Mouse (Mus musculus): ENCODE data around the gene Hdgf.

The Hdgf gene

DNA sequence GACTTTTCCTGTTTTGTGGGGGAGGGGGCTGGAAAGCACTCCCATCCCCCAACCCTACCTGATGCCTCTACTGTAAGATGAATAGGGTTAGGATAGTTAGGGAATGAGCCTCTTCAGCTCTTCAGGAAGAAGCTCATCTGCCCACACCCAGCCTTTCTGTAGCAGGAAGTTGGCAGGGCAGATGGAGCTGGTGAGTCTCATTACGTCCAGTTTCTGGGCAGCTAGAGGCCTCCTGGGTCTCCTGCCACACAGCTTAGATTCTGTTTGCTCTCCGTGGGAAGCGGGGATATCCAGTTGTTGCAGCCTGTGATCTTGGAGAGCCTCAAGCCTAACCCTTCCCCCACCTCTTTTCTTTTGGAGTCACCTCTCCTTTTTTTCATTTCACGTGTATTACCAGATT lies 3.8 kb downstream of the Hdgf start:
- DNase-seq (ENCODE audit: low spot score): no peak

DNA sequence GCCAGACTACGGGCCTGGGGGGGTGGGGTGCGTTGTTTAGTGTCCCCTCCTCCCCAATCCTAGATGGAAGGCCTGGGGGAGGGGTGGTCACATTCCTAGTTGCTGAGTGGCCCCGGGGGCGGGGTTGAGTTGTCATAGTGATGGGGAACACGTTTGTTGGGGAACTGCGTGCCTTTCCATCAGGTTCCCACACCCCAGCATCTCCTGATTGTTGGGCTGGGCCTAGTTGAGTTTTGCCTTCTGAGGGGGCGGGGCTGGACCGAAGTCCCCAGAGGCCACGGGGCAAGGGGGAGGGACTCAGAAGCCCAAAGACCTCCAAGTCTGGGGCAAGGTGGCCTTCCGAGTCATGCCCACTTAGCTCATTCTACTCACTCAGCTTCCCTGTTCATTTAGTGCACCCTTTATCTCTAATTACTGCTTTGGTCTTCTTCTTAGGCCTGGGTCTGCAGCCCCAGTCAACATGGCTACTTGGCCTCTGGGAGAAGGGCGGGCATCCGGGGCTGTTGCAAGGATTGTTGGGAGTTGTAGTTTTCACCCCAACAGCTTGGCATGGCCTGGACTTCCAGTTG lies 4.5 kb downstream of the Hdgf start:
- peak; percentile 80 for DNase-seq (ENCODE audit: low spot score)

DNA sequence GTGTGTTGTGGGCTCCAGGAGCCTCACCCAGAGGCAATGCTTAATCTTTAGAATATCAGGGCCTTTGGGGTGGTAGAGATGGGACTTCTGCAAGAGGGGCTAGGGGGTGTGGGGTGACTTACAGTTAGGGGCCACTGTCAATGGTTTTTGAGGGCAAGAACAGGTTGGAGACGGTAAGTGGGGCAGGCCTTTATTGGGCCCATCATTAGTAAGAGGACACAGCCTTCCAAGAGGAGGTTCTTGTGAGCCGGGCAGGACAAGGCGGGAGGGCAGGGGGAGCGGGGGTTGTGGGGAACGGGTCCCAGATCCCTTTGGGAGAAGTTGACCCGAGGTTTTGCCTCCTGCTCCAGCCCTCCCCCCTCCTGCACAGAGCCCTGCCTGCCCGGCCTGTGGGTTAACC lies 7.4 kb downstream of the Hdgf start:
- DNase-seq (ENCODE audit: low spot score): no peak

DNA sequence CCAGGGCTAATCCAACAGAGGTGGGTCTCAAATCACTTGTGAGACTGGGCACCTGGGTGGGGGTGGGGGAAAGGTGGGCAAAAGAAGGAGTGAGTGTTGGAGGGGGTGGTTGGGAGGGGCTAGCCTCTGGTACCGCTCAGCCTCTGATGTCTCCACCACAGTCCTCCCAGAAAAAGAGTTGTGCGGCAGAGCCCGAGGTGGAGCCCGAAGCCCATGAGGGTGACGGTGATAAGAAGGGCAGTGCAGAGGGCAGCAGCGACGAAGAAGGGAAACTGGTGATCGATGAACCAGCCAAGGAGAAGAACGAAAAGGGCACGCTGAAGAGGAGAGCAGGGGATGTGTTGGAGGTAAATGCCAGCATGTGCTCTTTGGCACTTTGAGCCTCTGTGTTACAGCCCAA lies 7.8 kb downstream of the Hdgf start:
- no peak for DNase-seq (ENCODE audit: low spot score)

DNA sequence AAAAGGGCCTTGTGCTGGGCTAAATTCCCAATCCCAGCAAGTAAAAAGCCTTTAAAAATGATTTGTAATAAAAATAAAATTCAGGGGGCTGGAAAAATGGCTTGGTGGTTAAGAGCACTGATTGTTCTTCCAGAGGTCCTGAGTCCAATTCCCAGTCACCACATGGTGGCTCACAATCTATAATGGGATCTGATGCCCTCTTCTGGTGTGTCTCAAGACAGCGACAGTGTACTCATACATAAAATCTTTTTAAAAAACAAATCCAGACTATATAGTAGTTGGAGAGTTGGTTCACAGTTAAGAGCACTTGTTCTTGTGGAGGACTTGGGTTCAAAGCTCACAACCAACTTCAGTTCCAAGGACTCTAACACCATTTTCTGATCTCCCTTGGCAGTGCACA lies 10.9 kb downstream of the Hdgf start:
- DNase-seq (ENCODE audit: low spot score): no peak

DNA sequence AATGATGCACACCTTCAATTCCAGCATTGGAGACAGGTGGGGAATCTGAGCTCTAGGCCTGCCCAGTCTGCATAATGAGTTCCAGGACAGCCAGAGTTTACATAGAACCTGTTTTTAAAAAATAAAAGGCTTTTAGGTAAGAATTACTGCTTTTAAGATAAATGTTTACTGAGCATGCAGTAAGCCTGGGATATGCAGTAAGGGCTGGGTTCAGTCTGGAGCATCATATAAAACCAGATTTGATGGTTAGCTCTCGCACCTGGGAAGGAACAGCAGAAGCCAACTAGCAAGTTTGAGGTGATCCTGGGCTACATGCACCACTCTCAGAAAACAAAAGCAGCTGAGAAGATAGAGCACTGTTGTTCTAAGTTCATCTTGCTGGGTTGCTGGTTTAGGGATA lies 12.4 kb downstream of the Hdgf start:
- no peak for DNase-seq (ENCODE audit: low spot score)

DNA sequence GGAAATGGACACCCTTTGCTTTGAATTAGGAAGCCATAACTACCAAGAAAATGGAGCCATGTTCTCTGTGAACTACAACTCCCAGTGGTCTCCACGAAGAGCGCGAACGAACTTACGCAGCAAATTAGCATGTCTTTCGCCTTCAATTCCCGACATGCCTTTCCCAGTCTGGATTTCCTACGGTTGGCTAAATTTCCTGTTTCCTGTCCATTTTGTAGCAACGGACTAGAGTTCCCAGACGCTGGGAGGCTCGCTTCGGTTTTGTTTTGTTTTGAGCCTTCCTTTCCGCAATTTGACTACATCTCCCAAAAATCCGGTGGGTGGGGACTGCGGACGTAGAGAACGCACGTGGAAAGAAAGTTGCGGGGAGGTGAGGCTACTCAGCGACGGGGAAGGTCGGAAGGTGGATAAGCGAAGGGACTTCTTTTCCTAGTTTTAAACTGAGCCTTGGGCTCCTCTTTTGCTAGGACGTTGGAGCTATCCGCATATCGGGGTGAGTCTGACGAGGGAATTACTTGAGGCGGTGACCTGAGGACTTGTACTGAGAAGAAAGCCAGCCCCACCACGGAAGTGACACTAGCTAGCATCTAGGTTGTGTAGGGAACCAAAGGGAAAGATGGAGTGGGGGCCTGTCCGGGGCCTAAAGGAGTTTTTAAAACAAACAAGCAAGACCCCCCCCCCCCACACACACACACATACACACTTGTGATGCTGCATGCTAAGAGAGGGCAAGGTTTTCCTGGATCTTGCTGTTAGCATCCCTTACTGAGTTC lies 13.4 kb downstream of the Hdgf start, which contains the start of gene Mrpl24:
Mrpl24 (plus strand) TSS at position 171 of the 773 bp plus-strand sequence.
- DNase-seq (ENCODE audit: low spot score): peak; percentile 87

DNA sequence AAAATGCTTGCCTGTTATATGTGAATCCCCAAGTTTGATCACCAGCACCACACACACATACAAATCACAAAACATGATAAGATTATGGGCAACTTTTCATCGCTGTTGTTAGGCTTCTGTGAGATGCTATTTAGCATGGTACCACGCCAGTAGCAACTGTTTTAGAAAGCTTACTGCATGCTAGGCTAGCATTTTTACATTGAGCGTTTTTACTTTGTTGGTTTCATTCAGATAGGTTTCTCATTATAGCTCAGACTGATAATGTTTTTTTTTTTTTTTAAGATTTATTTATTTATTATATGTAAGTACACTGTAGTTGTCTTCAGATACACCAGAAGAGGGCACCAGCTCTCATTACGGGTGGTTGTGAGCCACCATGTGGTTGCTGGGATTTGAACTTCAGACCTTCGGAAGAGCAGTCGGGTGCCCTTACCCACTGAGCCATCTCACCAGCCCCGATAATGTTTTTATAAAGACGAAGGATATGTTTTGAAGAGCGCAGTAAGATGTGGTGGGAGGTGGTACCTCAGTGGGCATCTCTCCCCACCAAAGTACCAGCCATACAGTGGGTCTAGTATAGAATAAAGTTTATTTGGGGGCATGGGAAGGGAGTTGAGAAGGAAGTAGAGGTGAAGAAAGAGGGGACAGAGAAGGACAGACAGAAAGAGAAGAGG lies 14.3 kb downstream of the Hdgf start:
- no peak for DNase-seq (ENCODE audit: low spot score)

DNA sequence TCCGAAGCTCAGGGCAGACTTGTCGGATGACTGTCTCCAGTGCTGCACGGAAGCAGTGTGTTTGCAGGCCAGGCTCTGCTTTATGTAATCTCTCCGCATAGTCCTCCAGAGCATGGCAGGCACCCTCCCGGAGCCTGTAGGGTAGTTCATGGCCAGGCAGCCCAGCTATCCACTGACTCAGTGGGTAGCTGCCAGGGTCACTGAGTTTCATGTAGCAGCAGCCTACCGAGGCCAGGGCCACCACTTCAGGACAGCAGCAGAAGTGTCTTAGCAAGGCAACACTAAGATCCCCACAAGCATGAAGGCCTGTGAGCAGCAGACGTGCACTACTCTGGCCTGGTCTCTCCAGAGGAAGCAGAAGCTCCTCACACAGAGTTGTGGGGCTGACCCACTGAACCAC lies 18.9 kb downstream of the Hdgf start:
- no peak for DNase-seq (ENCODE audit: low spot score)

DNA sequence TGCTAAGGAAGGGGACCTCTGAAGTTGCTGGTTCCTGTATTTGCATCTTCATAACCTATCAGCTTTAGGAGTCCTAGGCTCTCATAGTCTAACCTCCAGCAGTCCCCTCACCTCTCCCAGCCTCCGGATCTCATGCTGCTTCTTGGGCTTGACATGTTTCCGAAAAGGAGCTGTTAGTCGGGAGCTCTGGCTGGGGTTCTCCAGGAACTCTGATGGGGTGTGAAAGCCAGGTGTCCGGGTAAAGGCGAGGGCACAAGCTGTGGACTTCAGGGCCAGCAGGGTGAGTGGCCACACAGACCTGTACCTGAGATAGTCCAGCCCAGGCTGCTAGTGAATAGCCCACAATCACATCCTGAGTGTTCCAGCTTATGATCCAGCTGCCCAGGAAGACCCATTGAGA lies 21.3 kb downstream of the Hdgf start:
- no peak for DNase-seq (ENCODE audit: low spot score)

DNA sequence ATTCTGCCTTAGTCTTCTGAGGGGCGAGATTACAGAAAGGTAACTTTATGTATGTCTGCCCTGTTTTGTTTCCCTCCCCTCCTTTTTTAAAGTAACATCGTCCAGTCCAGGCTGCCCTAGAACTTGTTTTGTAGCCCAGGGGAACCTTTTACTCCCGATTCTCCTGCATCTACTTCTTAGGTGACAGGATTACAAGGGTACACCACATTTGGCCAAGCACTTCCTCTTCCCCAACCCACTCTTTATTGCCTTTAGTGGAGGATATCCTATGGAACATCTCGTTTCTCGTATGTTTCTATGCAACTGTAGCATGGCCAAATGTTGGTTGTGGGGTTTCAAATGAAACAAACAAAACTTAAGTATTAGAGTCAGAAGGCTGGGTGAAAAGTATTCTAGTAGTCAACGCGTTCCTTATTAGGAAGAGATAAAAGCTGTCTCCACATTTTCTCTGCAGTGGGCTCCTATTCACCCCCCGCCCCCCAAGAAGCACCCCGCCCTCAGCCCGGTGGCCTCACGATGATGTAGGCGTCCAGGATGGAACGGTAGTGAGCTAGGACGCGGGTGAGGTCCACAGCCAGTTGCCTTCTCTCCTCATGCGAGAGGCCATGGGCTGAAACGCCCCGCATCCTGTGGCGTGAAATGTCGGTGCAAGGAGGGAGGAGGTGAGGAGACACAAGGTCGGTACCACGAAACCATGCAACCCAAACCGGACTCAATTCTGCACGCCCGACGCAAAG lies 23.4 kb downstream of the Hdgf start:
- DNase-seq (ENCODE audit: low spot score): no peak

DNA sequence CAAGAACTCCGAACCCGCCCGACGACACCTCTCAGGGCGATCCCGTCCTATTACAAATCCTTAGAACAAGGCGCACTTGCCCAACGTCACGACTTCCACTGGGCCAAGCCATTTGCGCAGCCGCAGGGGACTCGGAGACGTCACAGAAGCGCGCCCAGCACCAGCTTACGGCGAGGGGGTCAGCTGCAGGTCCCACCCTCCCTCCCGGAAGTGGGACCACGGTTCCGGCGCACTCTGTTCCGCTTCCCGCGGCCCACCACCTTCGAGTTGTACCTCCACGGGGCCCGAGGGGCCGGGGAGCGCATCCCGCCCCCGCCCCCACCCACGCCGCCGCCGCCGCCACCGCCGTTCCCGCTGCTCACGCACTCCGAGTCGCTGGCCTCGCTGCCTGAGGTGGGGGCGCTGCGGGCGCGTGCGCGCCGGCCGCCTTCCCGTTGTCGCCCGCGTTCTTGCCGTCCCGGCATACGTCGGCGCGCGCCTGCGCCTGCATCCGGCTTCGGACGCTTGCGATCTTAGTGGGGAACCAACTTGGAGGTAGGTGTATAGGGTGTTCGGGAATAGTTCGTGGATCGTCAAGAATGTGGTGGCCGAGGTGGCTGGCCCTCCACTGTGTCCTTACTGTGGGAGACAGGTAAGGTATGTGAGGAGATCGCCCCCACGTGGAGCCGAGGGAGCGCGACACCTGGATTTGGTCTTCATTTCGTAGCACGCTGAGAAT lies 24.1 kb downstream of the Hdgf start, which contains the start of the genes Isg20l2 and Rrnad1:
Isg20l2 (plus strand) TSS at position 237 of the 718 bp plus-strand sequence.
Rrnad1 (minus strand) TSS at position 640 of the 718 bp plus-strand sequence.
- DNase-seq (ENCODE audit: low spot score): peak; percentile 98

DNA sequence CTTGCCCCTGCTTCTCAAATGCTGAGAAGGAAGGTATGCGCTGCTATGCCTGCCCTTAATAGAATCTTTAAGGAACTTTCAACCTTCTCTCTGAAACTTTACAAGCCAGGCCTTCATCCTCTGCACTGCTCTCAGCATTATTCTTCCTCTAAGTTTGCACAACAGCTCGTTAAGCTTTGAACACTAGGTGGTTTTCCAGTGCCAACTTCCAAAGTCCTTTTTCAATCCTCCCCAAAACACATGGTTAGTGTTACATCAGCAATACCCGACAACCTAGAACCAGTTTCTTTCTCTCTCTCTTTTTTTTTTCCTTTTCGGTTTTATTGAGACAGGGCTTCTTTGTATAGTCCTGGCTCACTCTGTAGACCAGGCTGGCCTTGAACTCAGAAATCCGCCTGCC lies 27.9 kb downstream of the Hdgf start:
- no peak for DNase-seq (ENCODE audit: low spot score)

DNA sequence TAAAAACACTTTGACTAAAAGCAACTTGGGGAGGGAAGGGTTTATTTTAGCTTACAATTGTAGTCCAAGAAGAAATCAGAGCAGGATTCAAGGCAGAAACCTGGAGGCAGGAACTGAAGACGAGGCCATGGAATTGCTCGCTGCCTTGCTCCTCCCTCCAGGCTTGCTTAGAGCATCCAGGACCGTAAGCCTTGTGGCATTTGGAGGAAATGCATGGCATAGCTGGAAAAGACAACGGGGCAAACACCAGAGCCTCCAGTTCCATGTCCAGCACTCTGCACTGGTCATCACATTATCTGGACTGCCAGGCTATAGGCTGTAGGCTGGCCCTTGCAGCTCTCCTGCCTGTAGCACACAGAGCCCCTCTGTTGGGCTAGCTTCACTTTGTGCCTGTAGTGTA lies 28.4 kb downstream of the Hdgf start:
- no peak for DNase-seq (ENCODE audit: low spot score)

DNA sequence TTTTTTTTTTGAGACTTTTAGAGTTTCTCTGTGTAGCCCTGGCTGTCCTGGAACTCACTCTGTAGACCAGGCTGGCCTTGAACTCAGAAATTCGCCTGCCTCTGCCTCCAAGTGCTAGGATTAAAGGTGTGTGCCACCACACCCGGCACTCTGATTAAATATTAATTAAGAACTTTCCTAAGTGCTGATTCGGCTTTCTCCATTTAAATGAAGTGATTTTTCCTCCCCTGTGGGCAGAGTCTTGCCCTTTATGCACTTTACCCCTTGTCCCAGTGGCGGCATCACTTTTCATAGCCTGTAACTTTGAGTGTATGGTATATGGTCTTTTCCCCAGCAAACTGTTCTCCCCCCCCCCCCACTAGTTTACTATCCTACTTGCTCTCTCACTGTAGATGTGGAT lies 29.1 kb downstream of the Hdgf start:
- DNase-seq (ENCODE audit: low spot score): no peak

DNA sequence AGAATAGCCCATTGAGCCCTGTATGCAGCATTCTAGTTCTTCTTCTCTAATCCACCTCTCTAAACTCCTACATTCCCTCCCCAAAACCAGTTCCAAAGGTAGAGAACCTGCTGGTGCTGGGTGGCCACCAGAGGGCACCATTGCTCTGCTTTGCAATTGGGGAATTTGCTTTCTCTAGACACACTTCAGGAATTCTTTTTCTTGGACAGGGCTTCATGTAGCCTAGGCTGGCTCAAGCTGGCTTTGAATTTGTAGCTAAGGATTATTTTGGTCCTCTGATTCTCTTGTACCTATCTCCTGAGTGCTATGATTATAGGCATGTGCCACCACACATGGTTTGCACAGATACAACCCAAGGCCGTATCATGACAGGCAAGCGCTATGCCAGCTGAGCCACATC lies 29.7 kb downstream of the Hdgf start:
- DNase-seq (ENCODE audit: low spot score): no peak

DNA sequence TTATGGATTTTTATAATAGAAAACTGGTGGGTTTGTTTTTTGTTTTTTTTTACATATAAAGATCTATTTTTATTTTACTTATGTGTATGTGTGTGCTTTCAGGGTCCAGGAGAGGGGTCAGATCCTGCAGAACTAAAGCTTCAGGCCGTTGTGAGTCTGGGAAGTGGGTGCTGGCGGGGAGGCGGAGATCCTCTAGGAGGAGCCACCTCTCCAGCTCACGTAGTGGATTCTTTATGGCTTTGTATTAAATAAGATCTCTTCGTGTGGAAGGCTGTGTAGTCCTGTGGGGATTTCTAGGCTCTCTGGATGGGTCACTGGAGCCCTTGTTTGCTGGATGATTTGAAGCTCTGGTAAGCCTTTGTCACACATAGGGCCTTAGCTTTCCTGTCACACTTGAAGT lies 34.5 kb downstream of the Hdgf start:
- no peak for DNase-seq (ENCODE audit: low spot score)

DNA sequence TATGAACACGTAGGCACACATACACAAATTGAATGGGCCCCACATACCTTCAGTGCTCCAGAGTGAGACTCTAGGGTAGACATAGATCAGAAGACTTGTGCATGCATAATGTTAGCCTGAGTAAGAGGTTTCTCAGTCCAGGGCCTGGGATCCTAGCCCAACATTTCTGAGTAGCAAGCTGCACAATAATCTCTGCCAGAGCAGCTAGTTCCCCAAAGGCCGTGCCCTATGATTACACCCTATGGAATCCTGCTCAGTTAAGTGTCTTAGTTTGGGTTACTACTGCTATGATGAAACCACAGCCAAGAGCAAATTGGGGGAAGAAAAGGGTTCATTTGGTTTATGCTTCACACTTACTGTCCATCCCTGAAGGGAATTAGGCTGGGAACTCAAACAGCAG lies 36.4 kb downstream of the Hdgf start:
- no peak for DNase-seq (ENCODE audit: low spot score)

DNA sequence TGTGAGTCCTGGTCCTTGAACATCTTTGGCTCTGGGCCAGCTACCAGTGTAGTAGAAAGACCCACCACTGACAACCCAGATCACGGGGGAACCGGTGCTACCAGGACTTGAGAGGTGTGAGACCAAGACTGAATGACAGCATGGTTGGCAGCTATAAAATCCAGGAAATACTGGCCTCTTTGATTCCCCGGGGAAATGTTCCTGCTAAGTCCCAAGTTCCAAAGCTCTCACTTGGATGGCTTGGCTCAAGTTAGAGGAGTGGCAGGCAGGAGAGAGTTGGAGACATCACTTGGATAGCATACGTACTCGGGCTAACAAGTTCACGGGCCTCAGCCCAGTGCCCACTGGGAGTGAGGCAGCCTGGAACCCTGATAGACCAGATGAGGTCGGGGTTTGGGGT lies 37.5 kb downstream of the Hdgf start:
- no peak for DNase-seq (ENCODE audit: low spot score)

DNA sequence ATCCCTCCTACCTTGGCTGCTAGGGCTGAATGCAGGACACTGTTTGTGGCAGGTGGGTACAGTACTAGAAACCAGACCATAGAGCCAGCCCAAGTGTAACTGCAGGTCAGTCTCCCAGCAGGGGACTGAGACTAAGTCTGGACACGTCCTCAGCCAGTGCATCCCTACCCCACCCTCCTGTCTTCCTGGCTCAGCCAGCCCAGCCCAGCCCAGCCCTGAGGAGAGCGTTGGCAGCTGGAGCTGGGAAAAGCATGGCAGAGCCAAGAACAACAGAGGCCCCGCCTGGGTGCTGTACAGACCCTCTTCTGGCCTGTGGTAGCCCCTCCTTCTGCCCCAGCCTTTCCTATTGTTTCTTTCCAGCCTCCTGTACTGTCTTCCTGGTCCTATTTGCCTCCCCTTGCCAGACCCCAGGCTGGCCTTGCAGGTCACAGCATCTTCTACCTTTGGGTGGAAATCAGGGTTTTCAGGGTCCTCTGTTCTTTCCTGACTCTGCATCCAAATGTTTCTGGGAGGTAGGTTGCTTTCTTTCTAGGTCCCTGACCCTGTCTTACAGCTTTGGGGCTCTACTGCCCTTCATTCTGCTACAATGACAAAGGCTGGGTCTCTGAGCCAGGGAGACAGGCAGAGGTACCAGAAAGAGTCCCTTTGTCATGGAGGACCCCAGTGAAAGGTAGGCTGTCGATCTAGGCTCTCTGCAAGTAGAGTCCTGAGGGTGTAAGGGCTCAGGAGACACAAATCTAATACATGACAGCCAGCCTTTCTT lies 38.9 kb downstream of the Hdgf start:
- DNase-seq (ENCODE audit: low spot score): no peak
